Comparison of ENCODE assay signal across 9 mouse cellular contexts in the genomic region with DNA sequence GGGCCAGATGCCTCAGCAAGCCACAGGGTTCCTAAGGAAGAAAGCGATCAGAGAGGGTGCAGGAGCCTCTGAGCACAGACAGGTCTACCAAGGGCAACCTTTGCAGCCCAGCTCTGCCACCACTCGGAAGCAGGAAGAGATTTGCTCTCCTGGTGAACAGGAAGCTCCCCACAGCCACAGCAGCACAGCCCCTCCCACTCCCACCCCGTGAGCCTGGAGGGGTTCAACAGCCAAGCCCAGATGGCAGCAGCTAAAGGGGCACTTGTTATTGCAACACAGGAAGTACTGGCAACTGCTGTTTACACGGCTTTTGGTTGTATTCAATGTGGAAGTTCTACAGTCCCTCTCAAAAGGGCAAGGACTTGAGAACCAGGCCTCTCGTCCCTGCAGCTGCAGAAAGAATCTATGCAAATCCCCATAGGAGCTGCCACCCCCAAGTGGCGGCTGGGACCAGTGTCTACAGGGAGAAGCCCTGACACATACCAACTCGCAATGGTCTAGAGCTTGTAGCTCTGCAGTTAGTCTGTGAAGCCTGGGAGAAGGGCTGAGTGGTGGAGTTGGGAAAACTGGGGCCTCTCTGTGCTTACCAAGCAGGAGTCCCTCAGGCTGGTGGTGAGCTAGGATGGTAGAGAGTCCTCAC. TPM values are rescaled to one million over a fixed set of nuclear protein-coding genes. Genes with fewer than 3 reads are reported as not detected.
DNase-seq lines count a peak whose midpoint lies in the region; ATAC-seq lines count a peak whose summit lies in the region.
"Had no signal": no experiment of that assay in that cellular context is flagged by ENCODE, and none has a peak within 500 bp of the region (broad histone marks: within the 10 kb centered on the region; RNA-seq: fewer than 3 reads in every experiment).

No protein-coding gene starts in this region.

- H3K27ac ChIP-seq in heart, embryonic 14.5 days (replicated peaks in 1 of 2; ENCODE audit: control insufficient read depth in 1 of 2, insufficient read depth in 1 of 2, low read depth in 2 of 2, low read length in 2 of 2), result peak overlapping the region; percentile 83 to 87
- peak overlapping the region; percentile 58 for H3K27ac ChIP-seq in limb, embryonic 13.5 days
- H3K27ac ChIP-seq: embryonic facial prominence, embryonic 12.5 days had no signal

- no peak overlapping the region for H3K4me2 ChIP-seq in heart, embryonic 14.5 days (ENCODE audit: low read length)
- H3K4me2 ChIP-seq in limb, embryonic 13.5 days (replicated peaks), result no peak overlapping the region
- H3K4me2 ChIP-seq: embryonic facial prominence, embryonic 12.5 days had no signal

- peak; percentile 40 for ATAC-seq in activated CD4-positive, CD25-positive, alpha-beta regulatory T cell, adult 4 months
- ATAC-seq in heart, embryonic 14.5 days (ENCODE audit: insufficient number of reproducible peaks, insufficient read depth, low FRiP score, low read depth), result no peak
- no peak for ATAC-seq in limb, embryonic 13.5 days (ENCODE audit: low FRiP score, low read depth)

- no peak overlapping the region for H3K4me3 ChIP-seq in heart, embryonic 14.5 days (ENCODE audit: control insufficient read depth in 1 of 2, insufficient read depth in 1 of 2, low read depth in 1 of 2, low read length in 2 of 2)
- H3K4me3 ChIP-seq in limb, embryonic 13.5 days, result no peak overlapping the region
- H3K4me3 ChIP-seq: embryonic facial prominence, embryonic 12.5 days had no signal

- DNase-seq in kidney, adult 9 months, result peak; percentile 26
- DNase-seq in kidney, postnatal 14 days, result no peak
- peak; percentile 84 for DNase-seq in naive thymus-derived CD4-positive, alpha-beta T cell, adult 2 months (ENCODE audit: low read depth)
- no peak for DNase-seq in cerebellum, adult 9-10 months
- DNase-seq in cerebellum, postnatal 36 days, result no peak

- WGBS in heart, embryonic 14.5 days, result 30% methylated on average over 7 of the region's 7 CpGs
- WGBS in limb, embryonic 13.5 days, result 40% methylated on average over 7 of the region's 7 CpGs

- H3K9ac ChIP-seq in heart, embryonic 14.5 days (ENCODE audit: low read length), result peak overlapping the region; percentile 49; the same call in 1 of the 2 replicates
- no peak overlapping the region for H3K9ac ChIP-seq in limb, embryonic 13.5 days
- H3K9ac ChIP-seq: embryonic facial prominence, embryonic 12.5 days had no signal

- H3K27me3 ChIP-seq in heart, embryonic 14.5 days (ENCODE audit: control insufficient read depth, insufficient read depth, low read length), result no peaks in the 10 kb centered on the region
- no peaks in the 10 kb centered on the region for H3K27me3 ChIP-seq in limb, embryonic 13.5 days
- H3K27me3 ChIP-seq: embryonic facial prominence, embryonic 12.5 days had no signal

- H3K4me1 ChIP-seq in heart, embryonic 14.5 days (ENCODE audit: control insufficient read depth in 2 of 2, insufficient read depth in 2 of 2, low read length in 2 of 2), result peaks cover 10 to 13% of the 10 kb centered on the region in 2 experiments; a peak in 3 of 4 replicates
- peaks cover 24% of the 10 kb centered on the region for H3K4me1 ChIP-seq in limb, embryonic 13.5 days
- H3K4me1 ChIP-seq: embryonic facial prominence, embryonic 12.5 days had no signal

- H3K9me3 ChIP-seq in heart, embryonic 14.5 days (ENCODE audit: control insufficient read depth, low read length), result no peaks in the 10 kb centered on the region
- H3K9me3 ChIP-seq in limb, embryonic 13.5 days, result no peaks in the 10 kb centered on the region
- H3K9me3 ChIP-seq: embryonic facial prominence, embryonic 12.5 days had no signal

- no peaks in the 10 kb centered on the region for H3K36me3 ChIP-seq in heart, embryonic 14.5 days (ENCODE audit: control insufficient read depth, insufficient read depth, low read length)
- no peaks in the 10 kb centered on the region for H3K36me3 ChIP-seq in limb, embryonic 13.5 days
- H3K36me3 ChIP-seq: embryonic facial prominence, embryonic 12.5 days had no signal

RNA-seq across cellular contexts. Expression of a gene that starts 51.0 kb away (rescaled TPM):
- 10 to 100 TPM; 16.9 to 23.7 TPM for polyA plus RNA-seq in activated CD4-positive, CD25-positive, alpha-beta regulatory T cell, adult 4 months (2017; shearing (Covaris generic))
- polyA plus RNA-seq in heart, embryonic 14.5 days (2014; fragmentation: Nextera tagmentation; extraction: Ambion mirVana), result 9.7 and 10.2 TPM in 2 replicates
- polyA plus RNA-seq in limb, embryonic 13.5 days (2015; fragmentation: Nextera tagmentation; extraction: Ambion mirVana), result 16.2 and 17.0 TPM in 2 replicates

Comparison
In these comparisons a context has a peak if more than half of its experiments do, and no peak if none do; other contexts are left out.
1. DNase-seq: peak in kidney, adult 9 months (single experiment) and naive thymus-derived CD4-positive, alpha-beta T cell, adult 2 months (single experiment); none in kidney, postnatal 14 days (single experiment), cerebellum, adult 9-10 months (single experiment) and cerebellum, postnatal 36 days (0 of 2).